Mouse (Mus musculus): ENCODE measurements around the gene Slc7a3.
"Not testable (repeated sequence)": the region's sequence is repeated elsewhere in the genome, so short reads cannot be mapped to it uniquely, and the experiment has no call there.

Slc7a3 gene

GRCm38 (mm10) chrX:101085920-101086319, at the start of gene Slc7a3:
Gene Slc7a3 (minus strand): TSS chrX:101086020.
- peak in 1 of 2 experiments; percentile 8 for DNase-seq

GRCm38 (mm10) chrX:101131992-101132791, 46.4 kb upstream of the Slc7a3 start:
- DNase-seq, result peak; percentile 24 to 60

DNA sequence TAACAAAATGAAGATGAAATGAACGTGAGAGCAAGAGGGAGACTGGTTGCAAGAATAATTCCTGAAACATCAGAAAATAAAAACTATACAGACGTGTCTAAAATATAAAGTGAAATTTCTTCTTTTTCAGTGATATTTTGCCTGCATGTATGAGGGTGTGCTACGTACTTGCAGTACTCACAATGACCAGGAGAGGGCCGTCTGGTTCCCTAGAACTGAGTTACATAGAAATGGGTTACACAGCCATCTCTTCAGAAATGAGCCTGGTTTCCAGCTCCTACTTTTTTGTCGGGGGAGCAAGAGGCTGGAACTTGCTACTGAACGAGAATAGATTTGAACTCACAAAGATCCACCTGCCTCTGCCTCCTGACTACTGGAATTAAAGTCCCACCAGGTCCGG, 45.2 kb upstream of the Slc7a3 start:
- peak; percentile 79 to 86 for DNase-seq

DNA sequence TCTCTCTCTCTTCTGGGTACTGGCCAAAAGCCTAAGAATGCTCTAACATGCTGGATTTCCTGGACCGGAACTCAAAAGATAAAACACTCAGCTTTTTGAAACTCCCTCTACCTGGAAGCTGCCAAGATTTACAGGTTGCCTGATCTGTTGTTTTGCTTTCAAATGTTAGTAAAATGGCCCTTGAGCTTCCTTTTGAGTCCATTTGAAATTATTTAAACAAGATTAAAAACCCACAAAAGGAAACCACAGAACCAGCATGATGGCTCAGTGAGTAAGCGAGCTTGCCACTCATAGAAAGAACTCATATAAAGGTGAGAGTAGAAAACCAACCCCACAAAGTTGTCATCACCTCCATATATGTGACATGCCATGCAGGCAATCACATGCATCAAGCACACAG, 42.7 kb upstream of the Slc7a3 start:
- DNase-seq, result no peak

- no peak for DNase-seq
These were observed 41.2 kb upstream of the Slc7a3 start for GRCm38 (mm10) chrX:101126977-101127376.

- DNase-seq, result no peak
These were observed 40.7 kb upstream of the Slc7a3 start for GRCm38 (mm10) chrX:101126474-101126955.

DNA sequence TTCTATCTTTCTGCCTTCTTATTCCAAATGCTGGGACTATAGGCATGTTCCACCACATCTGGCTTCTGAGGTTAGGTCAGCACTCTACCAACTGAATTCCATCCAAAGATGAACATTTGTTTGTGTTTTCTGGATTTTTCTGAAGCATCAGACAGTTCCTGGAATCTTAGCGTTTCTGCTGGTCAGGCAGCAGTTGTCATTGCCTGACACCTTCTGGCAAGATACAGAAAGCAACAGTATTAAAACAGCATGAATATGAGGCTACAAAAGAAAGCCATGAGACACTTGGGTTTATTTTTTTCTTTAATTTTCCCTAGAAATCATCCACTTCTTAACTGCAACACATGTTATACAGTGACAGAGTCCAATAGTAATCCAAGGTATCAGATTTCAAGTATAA, 34.7 kb upstream of the Slc7a3 start:
- no peak for DNase-seq

- not testable (repeated sequence) for DNase-seq
These were observed 609 bp downstream of the Slc7a3 start for GRCm38 (mm10) chrX:101085211-101085610.

- no peak for DNase-seq
These were observed 1.6 kb downstream of the Slc7a3 start for GRCm38 (mm10) chrX:101084192-101084591.

GRCm38 (mm10) chrX:101065245-101065644, 20.6 kb downstream of the Slc7a3 start:
- DNase-seq, result no peak

GRCm38 (mm10) chrX:101063503-101063902, 22.3 kb downstream of the Slc7a3 start:
- DNase-seq, result peak; percentile 77 to 81

GRCm38 (mm10) chrX:101059541-101059940, 26.3 kb downstream of the Slc7a3 start, which contains the start of gene Tex11:
Gene Tex11 (minus strand): TSS chrX:101059667.
- DNase-seq, result no peak
